Mouse (Mus musculus): Measurements from ENCODE around the gene Limk1. TPM values are rescaled to one million over a fixed set of nuclear protein-coding genes. Genes with fewer than 3 reads are reported as not detected.

Limk1 gene
- polyA plus RNA-seq, 1 experiment = 17.9 TPM

DNA sequence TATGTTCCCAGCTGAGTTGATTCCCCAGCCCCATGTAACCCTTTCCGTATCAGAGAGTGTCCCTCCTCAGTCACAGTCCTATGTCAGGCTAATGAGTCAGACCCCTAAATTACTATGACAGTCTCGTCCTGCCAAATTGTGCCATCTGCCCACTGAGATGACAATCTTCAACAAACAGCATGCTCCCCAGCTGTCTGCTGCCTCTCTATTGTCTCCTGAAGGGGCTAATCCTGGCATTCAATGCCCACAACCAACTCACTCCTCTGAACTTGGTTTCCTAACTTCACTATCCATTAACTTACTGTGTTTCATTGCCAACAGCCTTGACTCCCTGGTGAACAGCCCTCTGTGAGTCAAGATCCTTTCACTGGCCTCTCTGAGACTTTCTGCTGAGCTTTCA lies 4.0 kb downstream of the Limk1 start:
- H3K9me3 ChIP-seq (replicated peaks; ENCODE audit: control insufficient read depth, insufficient read depth, low read length, poor library complexity, severe bottlenecking) = no peaks in the 10 kb centered on the region
- H3K27me3 ChIP-seq (ENCODE audit: control insufficient read depth, insufficient read depth, low read length, poor library complexity, severe bottlenecking) = no peaks in the 10 kb centered on the region
- no peaks in the 10 kb centered on the region for H3K4me1 ChIP-seq (ENCODE audit: control insufficient read depth, insufficient read depth, low read length)
- H3K27ac ChIP-seq (ENCODE audit: insufficient read depth, low read length) = no peak overlapping the region
- H3K36me3 ChIP-seq (ENCODE audit: control insufficient read depth, insufficient read depth, low read length, poor library complexity, severe bottlenecking) = no peaks in the 10 kb centered on the region
- no peak overlapping the region for H3K4me3 ChIP-seq (ENCODE audit: low read depth, low read length)
- H3K9ac ChIP-seq (ENCODE audit: low read depth, poor library complexity, severe bottlenecking) = no peak overlapping the region
- TF ChIP-seq CTCF (IDR thresholded peaks at IDR 0.05; ENCODE audit: low read depth, low read length) (no peak), EP300 (IDR thresholded peaks at IDR 0.05; ENCODE audit: insufficient read depth, low read depth, low read length) (no peak), POLR2A (IDR thresholded peaks at IDR 0.05; ENCODE audit: insufficient read depth, low read length) (no peak)

- TF ChIP-seq POLR2A (IDR thresholded peaks at IDR 0.05; ENCODE audit: insufficient read depth, low read length) (no peak), CTCF (IDR thresholded peaks at IDR 0.05; ENCODE audit: low read depth, low read length) (no peak), EP300 (IDR thresholded peaks at IDR 0.05; ENCODE audit: insufficient read depth, low read depth, low read length) (no peak)
- Histone ChIP-seq H3K27ac (ENCODE audit: insufficient read depth, low read length) (no peak overlapping the region), H3K4me1 (ENCODE audit: control insufficient read depth, insufficient read depth, low read length) (no peaks in the 10 kb centered on the region), H3K36me3 (ENCODE audit: control insufficient read depth, insufficient read depth, low read length, poor library complexity, severe bottlenecking) (no peaks in the 10 kb centered on the region), H3K4me3 (ENCODE audit: low read depth, low read length) (no peak overlapping the region), H3K27me3 (ENCODE audit: control insufficient read depth, insufficient read depth, low read length, poor library complexity, severe bottlenecking) (no peaks in the 10 kb centered on the region), H3K9ac (ENCODE audit: low read depth, poor library complexity, severe bottlenecking) (no peak overlapping the region), H3K9me3 (replicated peaks; ENCODE audit: control insufficient read depth, insufficient read depth, low read length, poor library complexity, severe bottlenecking) (no peaks in the 10 kb centered on the region)
Observed at GRCm38 (mm10) chr5:134683813-134684212, 4.6 kb downstream of the Limk1 start.

DNA sequence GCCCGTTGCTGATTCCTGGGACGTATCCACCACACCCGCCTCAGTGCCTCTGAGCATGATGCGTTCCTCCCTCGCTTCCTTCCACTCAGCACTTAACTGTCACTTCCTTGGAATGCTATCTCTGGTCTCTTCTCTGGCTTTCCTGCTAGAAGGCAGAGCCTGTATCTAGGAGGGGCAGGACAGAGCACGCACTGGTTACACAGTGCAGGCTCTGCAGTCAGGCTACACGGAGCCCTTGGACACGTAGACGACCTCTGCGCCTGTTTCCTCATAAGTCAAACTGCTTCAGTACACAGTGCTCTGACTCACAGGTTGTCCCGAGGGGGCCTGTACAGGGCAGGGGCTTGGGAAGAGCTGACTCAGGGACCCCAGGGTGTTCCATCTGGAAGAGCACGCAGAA lies 8.2 kb downstream of the Limk1 start:
- no peaks in the 10 kb centered on the region for H3K36me3 ChIP-seq (ENCODE audit: control insufficient read depth, insufficient read depth, low read length, poor library complexity, severe bottlenecking)
- H3K9ac ChIP-seq (ENCODE audit: low read depth, poor library complexity, severe bottlenecking) = no peak overlapping the region
- no peak for TF ChIP-seq CTCF (IDR thresholded peaks at IDR 0.05; ENCODE audit: low read depth, low read length)
- no peak for TF ChIP-seq POLR2A (IDR thresholded peaks at IDR 0.05; ENCODE audit: insufficient read depth, low read length)
- TF ChIP-seq EP300 (IDR thresholded peaks at IDR 0.05; ENCODE audit: insufficient read depth, low read depth, low read length) = no peak
- no peaks in the 10 kb centered on the region for H3K9me3 ChIP-seq (replicated peaks; ENCODE audit: control insufficient read depth, insufficient read depth, low read length, poor library complexity, severe bottlenecking)
- H3K4me1 ChIP-seq (ENCODE audit: control insufficient read depth, insufficient read depth, low read length) = peaks cover 4% of the 10 kb centered on the region
- no peak overlapping the region for H3K4me3 ChIP-seq (ENCODE audit: low read depth, low read length)
- H3K27me3 ChIP-seq (ENCODE audit: control insufficient read depth, insufficient read depth, low read length, poor library complexity, severe bottlenecking) = no peaks in the 10 kb centered on the region
- H3K27ac ChIP-seq (ENCODE audit: insufficient read depth, low read length) = no peak overlapping the region

- TF ChIP-seq CTCF (IDR thresholded peaks at IDR 0.05; ENCODE audit: low read depth, low read length) = no peak
- no peak for TF ChIP-seq POLR2A (IDR thresholded peaks at IDR 0.05; ENCODE audit: insufficient read depth, low read length)
- TF ChIP-seq EP300 (IDR thresholded peaks at IDR 0.05; ENCODE audit: insufficient read depth, low read depth, low read length) = no peak
- H3K27me3 ChIP-seq (ENCODE audit: control insufficient read depth, insufficient read depth, low read length, poor library complexity, severe bottlenecking) = no peaks in the 10 kb centered on the region
- no peak overlapping the region for H3K27ac ChIP-seq (ENCODE audit: insufficient read depth, low read length)
- H3K4me3 ChIP-seq (ENCODE audit: low read depth, low read length) = no peak overlapping the region
- H3K9ac ChIP-seq (ENCODE audit: low read depth, poor library complexity, severe bottlenecking) = no peak overlapping the region
- H3K9me3 ChIP-seq (replicated peaks; ENCODE audit: control insufficient read depth, insufficient read depth, low read length, poor library complexity, severe bottlenecking) = no peaks in the 10 kb centered on the region
- H3K36me3 ChIP-seq (ENCODE audit: control insufficient read depth, insufficient read depth, low read length, poor library complexity, severe bottlenecking) = no peaks in the 10 kb centered on the region
- peaks cover 4% of the 10 kb centered on the region for H3K4me1 ChIP-seq (ENCODE audit: control insufficient read depth, insufficient read depth, low read length)
Observed at GRCm38 (mm10) chr5:134678827-134679546, 9.4 kb downstream of the Limk1 start.

- TF ChIP-seq EP300 (IDR thresholded peaks at IDR 0.05; ENCODE audit: insufficient read depth, low read depth, low read length) (no peak), CTCF (IDR thresholded peaks at IDR 0.05; ENCODE audit: low read depth, low read length) (no peak)
- H3K27ac ChIP-seq (ENCODE audit: insufficient read depth, low read length) = no peak overlapping the region
Observed at GRCm38 (mm10) chr5:134678031-134678430, 10.4 kb downstream of the Limk1 start.

DNA sequence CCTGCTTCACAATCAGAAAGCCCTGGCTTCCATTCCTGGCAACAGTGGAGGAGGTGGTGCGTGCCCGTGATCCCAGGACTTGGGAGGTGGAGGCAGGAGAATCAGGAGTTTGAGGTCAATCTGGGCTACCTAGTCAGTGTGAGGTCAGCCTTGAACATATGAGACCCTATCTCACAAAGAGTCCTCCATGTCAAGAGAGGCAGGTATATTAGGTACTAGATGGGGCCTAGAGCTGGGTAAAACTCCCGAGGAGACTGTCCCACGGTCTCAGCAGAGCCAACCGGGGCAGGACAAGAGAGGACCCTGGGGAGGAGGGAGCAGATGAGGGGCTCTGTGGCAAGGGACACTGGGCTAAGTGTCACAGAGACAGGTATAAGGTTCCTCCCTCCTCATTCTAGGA lies 10.9 kb downstream of the Limk1 start:
- no peak overlapping the region for H3K27ac ChIP-seq (ENCODE audit: insufficient read depth, low read length)
- H3K36me3 ChIP-seq (ENCODE audit: control insufficient read depth, insufficient read depth, low read length, poor library complexity, severe bottlenecking) = no peaks in the 10 kb centered on the region

More at GRCm38 (mm10) chr5:134678031-134678430, 10.4 kb downstream of the Limk1 start:
- Histone ChIP-seq H3K9me3 (replicated peaks; ENCODE audit: control insufficient read depth, insufficient read depth, low read length, poor library complexity, severe bottlenecking) (no peaks in the 10 kb centered on the region), H3K27me3 (ENCODE audit: control insufficient read depth, insufficient read depth, low read length, poor library complexity, severe bottlenecking) (no peaks in the 10 kb centered on the region), H3K36me3 (ENCODE audit: control insufficient read depth, insufficient read depth, low read length, poor library complexity, severe bottlenecking) (no peaks in the 10 kb centered on the region), H3K9ac (ENCODE audit: low read depth, poor library complexity, severe bottlenecking) (no peak overlapping the region), H3K4me3 (ENCODE audit: low read depth, low read length) (no peak overlapping the region), H3K4me1 (ENCODE audit: control insufficient read depth, insufficient read depth, low read length) (peaks cover 4% of the 10 kb centered on the region)

More for the DNA sequence above, 10.9 kb downstream of the Limk1 start:
- Histone ChIP-seq H3K4me1 (ENCODE audit: control insufficient read depth, insufficient read depth, low read length) (peaks cover 4% of the 10 kb centered on the region), H3K9me3 (replicated peaks; ENCODE audit: control insufficient read depth, insufficient read depth, low read length, poor library complexity, severe bottlenecking) (no peaks in the 10 kb centered on the region), H3K4me3 (ENCODE audit: low read depth, low read length) (no peak overlapping the region), H3K9ac (ENCODE audit: low read depth, poor library complexity, severe bottlenecking) (no peak overlapping the region), H3K27me3 (ENCODE audit: control insufficient read depth, insufficient read depth, low read length, poor library complexity, severe bottlenecking) (no peaks in the 10 kb centered on the region)
- TF ChIP-seq CTCF (IDR thresholded peaks at IDR 0.05; ENCODE audit: low read depth, low read length) (no peak), POLR2A (IDR thresholded peaks at IDR 0.05; ENCODE audit: insufficient read depth, low read length) (no peak), EP300 (IDR thresholded peaks at IDR 0.05; ENCODE audit: insufficient read depth, low read depth, low read length) (no peak)

Data from ES-Bruce4 (cell line).